7 mouse cellular contexts compared by ENCODE assay signal in genomic region chr2:168979742-168980141, GRCm38 (mm10). TPM values are rescaled to one million over a fixed set of nuclear protein-coding genes. Genes with fewer than 3 reads are reported as not detected.
DNase-seq lines count a peak whose midpoint lies in the region; ATAC-seq and TF ChIP-seq lines count a peak whose summit lies in the region.

No protein-coding gene starts in this region.

- H3K4me3 ChIP-seq in layer of hippocampus, adult 2 months, result no peak overlapping the region
- H3K4me3 ChIP-seq in ES-E14 (ENCODE audit: insufficient read depth in 1 of 2, low read depth in 1 of 2, low read length in 2 of 2, poor library complexity in 1 of 2, severe bottlenecking in 1 of 2), result peak overlapping the region in 1 of 2 experiments; percentile 70; a peak in 1 of 4 replicates
- H3K4me3 ChIP-seq in liver, embryonic 11.5 days (ENCODE audit: low read depth, low read length), result no peak overlapping the region
- no peak overlapping the region for H3K4me3 ChIP-seq in forebrain, embryonic 11.5 days (ENCODE audit: low read depth, low read length)

- no peaks in the 10 kb centered on the region for H3K27me3 ChIP-seq in liver, embryonic 11.5 days (replicated peaks; ENCODE audit: control insufficient read depth, insufficient read depth, low read length)
- H3K27me3 ChIP-seq in forebrain, embryonic 11.5 days (ENCODE audit: control insufficient read depth, insufficient read depth, low read length), result no peaks in the 10 kb centered on the region

- 33% methylated on average over 11 of the region's 11 CpGs for WGBS in liver, embryonic 11.5 days
- WGBS in forebrain, embryonic 11.5 days, result 59% methylated on average over 11 of the region's 11 CpGs

- H3K9me3 ChIP-seq in ES-E14 (ENCODE audit: control insufficient read depth, insufficient read depth, low read depth, low read length), result no peaks in the 10 kb centered on the region
- H3K9me3 ChIP-seq in liver, embryonic 11.5 days (ENCODE audit: control insufficient read depth, low read length), result peaks cover 4% of the 10 kb centered on the region; the same call in 1 of the 2 replicates
- H3K9me3 ChIP-seq in forebrain, embryonic 11.5 days (ENCODE audit: control insufficient read depth, low read length), result no peaks in the 10 kb centered on the region

- peak; percentile 64 for TF ChIP-seq CTCF in layer of hippocampus, adult 2 months (conservative IDR thresholded peaks at IDR 0.05)

- H3K4me2 ChIP-seq in liver, embryonic 11.5 days, result peak overlapping the region; percentile 46
- H3K4me2 ChIP-seq in forebrain, embryonic 11.5 days (ENCODE audit: low read depth, low read length, severe bottlenecking), result no peak overlapping the region

- in situ Hi-C loops in ES-E14 (cut with MboI; ENCODE audit: low sequenced_read_pairs in 2 of 2, unreplicated experiment in 2 of 2), result no loop called here

- DNase-seq in layer of hippocampus, adult 2 months (ENCODE audit: low spot score in 2 of 2), result no peak
- DNase-seq in layer of hippocampus, adult 9-10 months (ENCODE audit: low spot score), result no peak
- DNase-seq in ES-E14 (ENCODE audit: low read depth, low spot score), result peak; percentile 76
- DNase-seq in ZHBTc4 (ENCODE audit: low read depth, low spot score), result peak; percentile 91
- DNase-seq in liver, embryonic 11.5 days (ENCODE audit: low spot score), result peak; percentile 44
- no peak for DNase-seq in forebrain, embryonic 11.5 days (ENCODE audit: low spot score)
- no peak for DNase-seq in cerebellum, adult 9-10 months

- 0 out of 4 replicates have a peak, but pooled peaks cover 2 to 5% of the 10 kb centered on the region in 2 experiments for H3K4me1 ChIP-seq in ES-E14 (ENCODE audit: control insufficient read depth in 2 of 2, insufficient read depth in 2 of 2, low read length in 2 of 2, poor library complexity in 1 of 2)
- H3K4me1 ChIP-seq in liver, embryonic 11.5 days (replicated peaks; ENCODE audit: control insufficient read depth, insufficient read depth, low read length), result no peaks in the 10 kb centered on the region
- H3K4me1 ChIP-seq in forebrain, embryonic 11.5 days (replicated peaks; ENCODE audit: control insufficient read depth, insufficient read depth, low read length), result no peaks in the 10 kb centered on the region

- peaks cover 5% of the 10 kb centered on the region; the same call in 1 of the 2 replicates for H3K36me3 ChIP-seq in ES-E14 (ENCODE audit: control insufficient read depth, insufficient read depth, low read length, poor library complexity, severe bottlenecking)
- no peaks in the 10 kb centered on the region for H3K36me3 ChIP-seq in liver, embryonic 11.5 days (ENCODE audit: control insufficient read depth, insufficient read depth, low read length)
- H3K36me3 ChIP-seq in forebrain, embryonic 11.5 days (ENCODE audit: control insufficient read depth, insufficient read depth, low read length), result no peaks in the 10 kb centered on the region

- H3K9ac ChIP-seq in ES-E14 (ENCODE audit: insufficient read depth, low read depth, low read length, poor library complexity, severe bottlenecking), result peak overlapping the region; percentile 71; the same call in 1 of the 2 replicates
- H3K9ac ChIP-seq in liver, embryonic 11.5 days (ENCODE audit: low read depth, low read length), result no peak overlapping the region
- no peak overlapping the region for H3K9ac ChIP-seq in forebrain, embryonic 11.5 days (ENCODE audit: low read length)

- no peak overlapping the region for H3K27ac ChIP-seq in layer of hippocampus, adult 2 months
- peak overlapping the region; percentile 45; the same call in 1 of the 2 replicates for H3K27ac ChIP-seq in ES-E14 (ENCODE audit: insufficient read depth, low read depth, low read length, poor library complexity, severe bottlenecking)
- no peak overlapping the region for H3K27ac ChIP-seq in liver, embryonic 11.5 days (ENCODE audit: low read depth, low read length)
- no peak overlapping the region for H3K27ac ChIP-seq in forebrain, embryonic 11.5 days (ENCODE audit: low read depth, low read length)

- 0 out of 2 replicates have a peak, but pooled peaks have one; percentile 30 for ATAC-seq in liver, embryonic 11.5 days (replicated peaks; ENCODE audit: low FRiP score)
- no peak for ATAC-seq in forebrain, embryonic 11.5 days (replicated peaks; ENCODE audit: low FRiP score)

TF ChIP-seq in ES-E14, 5 proteins besides CTCF, POLR2A, EP300 and RAD21:
- TF ChIP-seq MAFK (IDR thresholded peaks at IDR 0.05; ENCODE audit: insufficient read depth, low read depth, low read length) (no peak), ZNF384 (IDR thresholded peaks at IDR 0.05; ENCODE audit: low read depth, low read length) (peak; percentile 99), ZC3H11A (IDR thresholded peaks at IDR 0.05; ENCODE audit: borderline replicate concordance, low read depth, low read length) (peak; percentile 37; the same call in 1 of the 2 replicates)

RNA-seq across cellular contexts. Expression of gene Zfp64, which starts 24.4 kb away (rescaled TPM):
- total RNA-seq in layer of hippocampus, adult 2 months (2021), result 10 to 100 TPM; 17.0 to 17.6 TPM
- 54.4 and 57.3 TPM in 2 replicates for total RNA-seq in ES-E14 (2012; rRNA removed)
- 30.6 and 31.1 TPM in 2 replicates for polyA plus RNA-seq in liver, embryonic 11.5 days (2014; fragmentation: Nextera tagmentation; extraction: Ambion mirVana)
- polyA plus RNA-seq in forebrain, embryonic 11.5 days (2014; fragmentation: Nextera tagmentation; extraction: Ambion mirVana), result 37.8 and 39.4 TPM in 2 replicates

Comparison
In these comparisons a context has a peak if more than half of its experiments do, and no peak if none do; other contexts are left out.
1. DNase-seq: peak in ES-E14 (single experiment), ZHBTc4 (single experiment) and liver, embryonic 11.5 days (single experiment); none in layer of hippocampus, adult 2 months (0 of 2), layer of hippocampus, adult 9-10 months (single experiment), forebrain, embryonic 11.5 days (single experiment) and cerebellum, adult 9-10 months (single experiment).